Mouse (Mus musculus) right cerebral cortex, postnatal 14 days (tissue): ENCODE results near the gene Ribc2.

Experiments
- DNase-seq: peaks from one replicate; pipeline ENCODE4 v3.0.0; 2022

Gene Ribc2

DNA sequence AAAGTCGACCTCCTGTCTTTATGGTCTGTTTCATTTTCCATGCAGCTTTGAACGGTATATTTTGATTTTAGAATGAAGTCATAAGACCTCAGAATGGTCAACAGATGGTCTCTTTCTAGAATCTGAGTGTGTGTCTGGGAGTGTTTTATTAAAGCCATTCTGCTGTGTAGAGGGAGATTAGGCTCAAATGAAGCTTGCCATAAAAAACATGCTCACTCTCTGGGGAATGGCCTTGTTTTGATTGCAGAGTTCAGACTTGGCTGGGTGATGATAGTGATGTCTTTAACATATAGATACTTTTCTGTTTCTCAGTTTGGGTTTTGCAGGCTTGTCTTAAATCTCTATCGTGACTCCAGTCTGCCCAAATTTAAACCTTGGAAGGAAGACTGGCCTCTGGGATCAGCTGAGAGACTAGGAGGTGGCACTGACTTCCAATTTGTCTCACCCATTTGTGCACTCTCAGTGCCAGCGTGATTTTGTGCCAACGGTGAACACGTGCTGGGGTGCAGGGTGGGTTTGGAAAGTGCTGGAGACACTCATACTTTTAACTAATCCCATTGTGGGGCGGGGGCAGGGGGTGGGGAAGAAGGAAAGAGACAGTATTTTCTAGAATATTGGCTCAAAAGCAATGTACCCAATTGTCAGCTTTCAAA, 47.8 kb downstream of the Ribc2 start:
- DNase-seq: no peak

DNA sequence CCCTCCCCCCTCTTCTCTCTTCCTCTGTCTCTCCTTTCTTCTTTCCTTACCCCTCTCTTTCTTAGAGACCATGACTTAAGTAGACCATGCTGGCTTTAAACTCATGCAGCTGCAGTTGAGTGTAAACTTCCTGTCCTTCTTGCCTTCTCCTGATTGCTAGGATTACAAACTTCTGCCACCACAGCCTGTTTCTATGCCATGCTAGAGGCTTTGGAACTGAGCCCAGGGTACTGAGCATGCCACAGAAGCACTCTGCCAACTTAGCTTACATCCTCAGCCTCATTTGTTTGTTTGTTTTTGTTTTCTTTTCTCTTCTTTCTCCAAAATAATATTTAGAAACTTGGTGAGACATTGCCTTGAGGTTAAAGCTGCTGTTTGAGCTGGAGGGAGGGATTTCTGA, 48.5 kb downstream of the Ribc2 start:
- no peak for DNase-seq

DNA sequence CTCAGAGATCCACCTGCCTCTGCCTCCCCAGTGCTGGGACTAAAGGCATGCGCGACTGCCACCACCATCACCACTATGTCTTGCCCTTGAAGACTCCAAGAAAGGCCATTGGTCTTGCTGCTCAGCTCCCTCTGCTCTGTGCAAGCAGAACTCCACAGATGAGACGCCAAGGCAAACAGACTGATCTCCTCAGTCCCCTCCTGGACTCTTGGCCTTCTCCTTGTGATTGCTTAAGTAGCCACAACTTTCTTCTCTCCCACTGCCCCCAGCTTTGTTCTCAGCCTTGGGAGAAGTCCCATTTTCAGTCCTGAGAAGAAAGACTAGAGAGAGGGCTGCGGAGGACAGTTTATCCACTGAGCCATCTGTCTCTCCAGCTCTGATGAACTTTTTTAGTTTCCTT, 50.2 kb downstream of the Ribc2 start:
- no peak for DNase-seq

DNA sequence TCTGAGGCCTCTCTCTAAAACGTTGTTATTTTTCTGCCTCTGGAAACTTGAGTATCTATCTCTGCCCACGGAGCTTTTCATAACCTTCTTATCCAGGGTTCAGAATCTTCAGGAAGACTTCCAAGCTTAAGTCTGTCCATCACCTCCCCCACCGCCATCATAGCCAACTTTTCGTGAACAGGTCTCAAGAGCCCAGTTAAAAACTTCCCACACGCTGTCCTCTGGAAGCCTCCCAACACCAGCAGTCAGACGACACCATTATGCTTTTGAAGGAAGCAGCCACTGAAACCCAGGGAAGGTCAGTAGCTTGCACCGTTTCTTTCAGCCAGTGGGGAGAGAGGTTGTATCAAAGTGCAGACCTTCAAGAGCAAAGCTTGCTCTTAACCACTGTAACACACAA, 55.0 kb downstream of the Ribc2 start:
- no peak for DNase-seq

DNA sequence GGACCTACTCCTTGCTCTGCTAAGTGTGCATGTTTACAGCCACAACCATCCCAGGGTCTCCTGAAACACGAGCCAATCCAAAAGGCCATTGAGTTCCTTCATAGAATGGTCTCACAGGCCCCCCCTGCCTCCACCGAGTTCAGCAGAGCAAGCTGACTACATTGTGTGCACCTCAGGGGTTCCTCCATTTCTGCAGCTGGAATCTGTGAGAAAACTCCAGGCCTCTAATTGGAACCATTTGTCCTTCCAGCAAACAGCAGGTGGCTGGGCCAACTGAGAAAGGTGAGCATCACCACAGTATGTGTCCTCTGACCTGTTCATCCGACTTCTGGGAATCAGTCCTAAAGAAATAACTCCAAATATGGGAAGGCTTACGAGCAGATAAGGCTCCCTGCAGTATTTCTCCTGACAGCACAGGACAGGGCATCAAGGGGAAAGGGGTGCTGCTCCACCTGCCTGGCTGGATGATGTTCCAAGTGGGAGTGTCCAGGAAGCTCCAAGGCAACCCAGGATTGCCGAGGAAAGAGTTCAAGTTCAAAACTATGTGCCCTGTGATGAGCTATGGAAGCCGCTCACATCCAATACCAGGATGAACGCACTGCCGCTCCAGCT, 56.4 kb downstream of the Ribc2 start:
- no peak for DNase-seq
